In the genomic region with DNA sequence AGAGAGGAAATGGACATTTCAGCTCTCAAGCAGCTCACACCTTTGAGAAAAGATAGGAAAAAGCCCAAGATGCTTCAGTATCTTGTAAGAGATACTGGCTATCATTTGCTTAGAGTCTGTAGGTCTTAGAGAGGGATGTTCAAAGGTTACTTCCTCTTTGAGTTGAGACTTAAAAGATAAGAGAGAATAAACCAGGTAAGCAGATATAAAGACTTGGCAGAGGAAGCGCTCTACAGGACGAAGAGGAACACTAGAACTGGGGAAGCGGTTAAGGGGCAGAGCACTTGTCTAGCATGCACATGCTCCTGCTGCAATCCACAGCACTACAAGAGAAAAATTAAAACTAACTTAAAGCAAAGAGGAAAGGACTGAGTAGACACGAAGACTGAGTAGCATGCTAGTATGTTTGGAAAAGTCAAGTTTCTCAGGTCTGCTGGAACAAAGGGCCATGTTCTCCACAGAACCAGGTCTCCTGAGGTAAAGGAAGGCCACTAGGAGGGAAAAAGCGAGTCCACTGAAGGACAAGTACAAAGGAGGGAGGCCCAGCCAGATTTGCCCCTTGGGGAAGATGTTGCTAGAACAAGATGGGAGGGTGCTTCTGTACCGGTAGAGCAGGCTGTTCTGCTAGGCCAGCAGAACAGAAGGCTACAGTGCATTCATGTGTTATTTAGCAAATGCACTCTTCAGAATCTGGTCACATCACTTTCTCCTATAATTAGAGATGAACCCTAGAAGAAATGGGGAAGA, we compare ENCODE assay signal across 16 mouse cellular contexts. TPM values are rescaled to one million over a fixed set of nuclear protein-coding genes. Genes with fewer than 3 reads are reported as not detected.
DNase-seq lines count a peak whose midpoint lies in the region; ATAC-seq and TF ChIP-seq lines count a peak whose summit lies in the region.
"Had no signal": no experiment of that assay in that cellular context is flagged by ENCODE, and none has a peak within 500 bp of the region (broad histone marks: within the 10 kb centered on the region; RNA-seq: fewer than 3 reads in every experiment).

No protein-coding gene starts in this region.

- 52% methylated on average over 6 of the region's 6 CpGs for WGBS in intestine, postnatal 0 days

- intact Hi-C loops in gastrocnemius, postnatal 14 days (cut with DNase I; ENCODE audit: low total_unique reads) = no loop called here

- no peak overlapping the region for H3K4me3 ChIP-seq in intestine, postnatal 0 days (ENCODE audit: low read depth, low read length)
- H3K4me3 ChIP-seq: erythroblast, embryonic 14.5 days; layer of hippocampus, adult 2 months; limb, embryonic 12.5 days; neural tube, embryonic 13.5 days had no signal

- peak; percentile 51 to 58 for DNase-seq in spleen, postnatal 36 days (ENCODE audit: low spot score in 2 of 2)
- DNase-seq in spleen, postnatal 10 days (ENCODE audit: low spot score in 2 of 2) = no peak
- DNase-seq in thymus, postnatal 25 days = peak; percentile 40
- no peak for DNase-seq in kidney, postnatal 36 days
- no peak for DNase-seq in gastrocnemius, postnatal 14 days
- DNase-seq: cerebellum, postnatal 25 days; kidney, adult 9 months; midbrain, embryonic 14.5 days had no signal

- H3K27ac ChIP-seq in intestine, postnatal 0 days (ENCODE audit: low read depth, low read length) = no peak overlapping the region
- H3K27ac ChIP-seq: layer of hippocampus, adult 2 months; limb, embryonic 12.5 days; neural tube, embryonic 13.5 days had no signal

- ATAC-seq in activated CD4-positive, CD25-positive, alpha-beta regulatory T cell, adult 4 months = peak; percentile 74
- peak; percentile 53 for ATAC-seq in intestine, postnatal 0 days
- ATAC-seq: lung, postnatal 0 days had no signal

- no peaks in the 10 kb centered on the region for H3K36me3 ChIP-seq in intestine, postnatal 0 days (ENCODE audit: control insufficient read depth, insufficient read depth)
- H3K36me3 ChIP-seq: limb, embryonic 12.5 days; neural tube, embryonic 13.5 days had no signal

- TF ChIP-seq CTCF in intestine, postnatal 0 days (IDR thresholded peaks at IDR 0.05; ENCODE audit: low read depth) = no peak

- no peaks in the 10 kb centered on the region for H3K9me3 ChIP-seq in intestine, postnatal 0 days (ENCODE audit: control insufficient read depth)
- H3K9me3 ChIP-seq: limb, embryonic 12.5 days; neural tube, embryonic 13.5 days had no signal

- no peak overlapping the region for H3K4me2 ChIP-seq in intestine, postnatal 0 days (replicated peaks; ENCODE audit: low read depth)
- H3K4me2 ChIP-seq: heart, embryonic 11.5 days; limb, embryonic 12.5 days; neural tube, embryonic 13.5 days had no signal

- 0 out of 2 replicates have a peak, but pooled peaks cover 3% of the 10 kb centered on the region for H3K4me1 ChIP-seq in intestine, postnatal 0 days (replicated peaks; ENCODE audit: control insufficient read depth, insufficient read depth, low read length)

- no peak overlapping the region for H3K9ac ChIP-seq in intestine, postnatal 0 days (ENCODE audit: low read depth, low read length)
- H3K9ac ChIP-seq: limb, embryonic 12.5 days; neural tube, embryonic 13.5 days had no signal

- no peaks in the 10 kb centered on the region for H3K27me3 ChIP-seq in intestine, postnatal 0 days (replicated peaks; ENCODE audit: control insufficient read depth, insufficient read depth, low read length)
- H3K27me3 ChIP-seq: limb, embryonic 12.5 days; neural tube, embryonic 13.5 days had no signal

RNA-seq across cellular contexts. Expression of a gene that starts 8.4 kb away (rescaled TPM):
- 10 to 100 TPM; 61.9 to 92.8 TPM for polyA plus RNA-seq in activated CD4-positive, CD25-positive, alpha-beta regulatory T cell, adult 4 months (2017; shearing (Covaris generic))
- 11.7 and 11.8 TPM in 2 replicates for polyA plus RNA-seq in intestine, postnatal 0 days (2015; fragmentation: Nextera tagmentation; extraction: Ambion mirVana)
- 10 to 100 TPM; 30.2 to 36.7 TPM for total RNA-seq in gastrocnemius, postnatal 14 days (2021)

Comparison
In these comparisons a context has a peak if more than half of its experiments do, and no peak if none do; other contexts are left out.
1. DNase-seq: peak in spleen, postnatal 36 days (2 of 2) and thymus, postnatal 25 days (single experiment); none in spleen, postnatal 10 days (0 of 2), kidney, postnatal 36 days (0 of 2) and gastrocnemius, postnatal 14 days (single experiment).